In genomic region chr2:75621873-75622654, GRCm38 (mm10) we compare ENCODE assay signal across 13 mouse cellular contexts. TPM values are rescaled to one million over a fixed set of nuclear protein-coding genes. Genes with fewer than 3 reads are reported as not detected.
DNase-seq lines count a peak whose midpoint lies in the region; ATAC-seq and TF ChIP-seq lines count a peak whose summit lies in the region.
"Had no signal": no experiment of that assay in that cellular context is flagged by ENCODE, and none has a peak within 500 bp of the region (broad histone marks: within the 10 kb centered on the region; RNA-seq: fewer than 3 reads in every experiment).

No protein-coding gene starts in this region.

- no peaks in the 10 kb centered on the region for H3K36me3 ChIP-seq in heart, embryonic 16.5 days (ENCODE audit: control insufficient read depth, insufficient read depth)
- H3K36me3 ChIP-seq: forebrain, embryonic 15.5 days; limb, embryonic 12.5 days had no signal

- TF ChIP-seq POLR2A in cerebellum, adult 2 months (IDR thresholded peaks at IDR 0.05; ENCODE audit: borderline replicate concordance, insufficient read depth, low read length), result no peak

- peak; percentile 32; the same call in 1 of the 2 replicates for ATAC-seq in heart, embryonic 16.5 days (replicated peaks; ENCODE audit: extremely low read depth, insufficient read depth, low FRiP score)
- no peak for ATAC-seq in megakaryocyte-erythroid progenitor cell, adult 5-6 weeks (replicated peaks; ENCODE audit: low FRiP score, low TSS enrichment, poor library complexity, severe bottlenecking)
- ATAC-seq: forebrain, embryonic 15.5 days had no signal

- TF ChIP-seq CTCF in cerebellum, adult 2 months (IDR thresholded peaks at IDR 0.05; ENCODE audit: borderline replicate concordance, insufficient read depth, low read depth, low read length), result no peak

- H3K27me3 ChIP-seq in heart, embryonic 16.5 days (ENCODE audit: control insufficient read depth, insufficient read depth, low read length), result no peaks in the 10 kb centered on the region
- no peaks in the 10 kb centered on the region for H3K27me3 ChIP-seq in cerebellum, adult 2 months (ENCODE audit: control insufficient read depth, insufficient read depth, low read length)
- H3K27me3 ChIP-seq: forebrain, embryonic 15.5 days; limb, embryonic 12.5 days had no signal

- H3K4me2 ChIP-seq in heart, embryonic 16.5 days (ENCODE audit: low read depth, low read length), result no peak overlapping the region
- H3K4me2 ChIP-seq: forebrain, embryonic 15.5 days; limb, embryonic 12.5 days; midbrain, embryonic 11.5 days had no signal

- no peak overlapping the region for H3K4me3 ChIP-seq in heart, embryonic 16.5 days (ENCODE audit: low read length)
- H3K4me3 ChIP-seq in cerebellum, adult 2 months (replicated peaks; ENCODE audit: insufficient read depth, low read depth, low read length), result no peak overlapping the region
- H3K4me3 ChIP-seq: forebrain, embryonic 15.5 days; limb, embryonic 12.5 days had no signal

- WGBS in heart, embryonic 16.5 days, result 72% methylated on average over 14 of the region's 14 CpGs
- WGBS in cerebellum, adult 2 months, result 76% methylated on average over 14 of the region's 14 CpGs

- no peak overlapping the region for H3K9ac ChIP-seq in heart, embryonic 16.5 days (ENCODE audit: low read length)
- H3K9ac ChIP-seq: forebrain, embryonic 15.5 days; limb, embryonic 12.5 days had no signal

- no peaks in the 10 kb centered on the region for H3K9me3 ChIP-seq in heart, embryonic 16.5 days (replicated peaks; ENCODE audit: control insufficient read depth, low read length)
- H3K9me3 ChIP-seq: forebrain, embryonic 15.5 days; limb, embryonic 12.5 days had no signal

- DNase-seq in adrenal gland, postnatal 10 days, result peak; percentile 35
- DNase-seq in adrenal gland, adult (ENCODE audit: inconsistent age in 2 of 2, low spot score in 1 of 2), result no peak
- no peak for DNase-seq in heart, postnatal 25 days (ENCODE audit: low spot score)
- DNase-seq in right cerebral cortex, adult 18-20 months, result peak; percentile 25
- no peak for DNase-seq in right cerebral cortex, postnatal 14 days
- no peak for DNase-seq in cerebellum, adult 2 months
- DNase-seq: adrenal gland, postnatal 36 days; lung, adult 2 months had no signal

- peak overlapping the region; percentile 26 for H3K27ac ChIP-seq in heart, embryonic 16.5 days (ENCODE audit: low read length)
- H3K27ac ChIP-seq in cerebellum, adult 2 months (ENCODE audit: insufficient read depth, low read length), result no peak overlapping the region
- H3K27ac ChIP-seq: forebrain, embryonic 15.5 days; limb, embryonic 12.5 days had no signal

- intact Hi-C loops in heart, postnatal 25 days (cut with DNase I), result no loop called here

- H3K4me1 ChIP-seq in heart, embryonic 16.5 days (ENCODE audit: control insufficient read depth, insufficient read depth, low read length), result no peaks in the 10 kb centered on the region
- no peaks in the 10 kb centered on the region for H3K4me1 ChIP-seq in cerebellum, adult 2 months (ENCODE audit: control insufficient read depth, insufficient read depth, low read length)
- H3K4me1 ChIP-seq: forebrain, embryonic 15.5 days had no signal

RNA-seq across cellular contexts. Expression of gene Hnrnpa3, which starts 37.0 kb away (rescaled TPM):
- total RNA-seq in adrenal gland, postnatal 10 days (2021), result 100 to 1,000 TPM; 358 to 456 TPM
- 139 and 182 TPM in 2 replicates for polyA plus RNA-seq in heart, embryonic 16.5 days (2015; fragmentation: Nextera tagmentation; extraction: Ambion mirVana)
- total RNA-seq in heart, postnatal 25 days (2021), result 100 to 1,000 TPM; 159 to 193 TPM
- 791 and 833 TPM in 2 replicates for total RNA-seq in megakaryocyte-erythroid progenitor cell, adult 5-6 weeks (2014; fragmentation: Nextera tagmentation)
- 389 and 460 TPM in 2 replicates for total RNA-seq in megakaryocyte-erythroid progenitor cell, adult 5-6 weeks (2017)
- polyA plus RNA-seq in cerebellum, adult 2 months (2012; rRNA removed), result 252 and 264 TPM in 2 replicates

Comparison
In these comparisons a context has a peak if more than half of its experiments do, and no peak if none do; other contexts are left out.
1. DNase-seq: peak in adrenal gland, postnatal 10 days (single experiment) and right cerebral cortex, adult 18-20 months (single experiment); none in adrenal gland, adult (0 of 2), heart, postnatal 25 days (single experiment), right cerebral cortex, postnatal 14 days (single experiment) and cerebellum, adult 2 months (0 of 2).